Mouse (Mus musculus) left cerebral cortex, postnatal 4 days (tissue): ENCODE results near the gene Taok3. TPM values are rescaled to one million over a fixed set of nuclear protein-coding genes. Genes with fewer than 3 reads are reported as not detected.

Source experiments
- total RNA-seq, 2 experiments: library from RNA; stranded (reverse); gene quantifications; 2 replicates each; pipeline ENCODE4 v1.2.3; 2021

Taok3 gene
- total RNA-seq, 2 experiments from 2014 or later: 80.6 to 85.3 TPM

Other genes starting within 250 kb of the Taok3 start
- 10 to 100 TPM; 81.4 to 81.6 TPM for gene Suds3, start 4.0 kb upstream of the Taok3 start, total RNA-seq
- gene Pebp1, start 167.5 kb downstream of the Taok3 start, total RNA-seq: 100 to 1,000 TPM; 725 to 728 TPM
- gene Vsig10, start 199.0 kb downstream of the Taok3 start, total RNA-seq: 1 to 10 TPM; 1.9 to 3.1 TPM
- gene Wsb2, start 237.2 kb downstream of the Taok3 start, total RNA-seq: 100 to 1,000 TPM; 407 to 423 TPM